Mouse (Mus musculus) embryonic stem cell, embryonic (primary cell): ENCODE results near the gene Lrrn4.

Experiments used
- CTCF ChIA-PET, 4 experiments: fragments of 300-600 bp in 2 of 4; fragments of 350-600 bp in 2 of 4; sonication (Branson Sonifier 250); formaldehyde crosslinking; loops; one replicate each; lab custom pipeline; 2022; ENCODE audit warnings: inconsistent platforms in 2 of 4; lab: Charles Lee
- POLR2A ChIA-PET, 4 experiments: fragments of 300-600 bp in 2 of 4; fragments of 350-600 bp in 2 of 4; sonication (Branson Sonifier 250); formaldehyde crosslinking; loops; one replicate each; lab custom pipeline; 2022; ENCODE audit warnings: antibody characterized with exemption in 4 of 4, inconsistent platforms in 1 of 4; lab: Charles Lee

Lrrn4 gene

DNA sequence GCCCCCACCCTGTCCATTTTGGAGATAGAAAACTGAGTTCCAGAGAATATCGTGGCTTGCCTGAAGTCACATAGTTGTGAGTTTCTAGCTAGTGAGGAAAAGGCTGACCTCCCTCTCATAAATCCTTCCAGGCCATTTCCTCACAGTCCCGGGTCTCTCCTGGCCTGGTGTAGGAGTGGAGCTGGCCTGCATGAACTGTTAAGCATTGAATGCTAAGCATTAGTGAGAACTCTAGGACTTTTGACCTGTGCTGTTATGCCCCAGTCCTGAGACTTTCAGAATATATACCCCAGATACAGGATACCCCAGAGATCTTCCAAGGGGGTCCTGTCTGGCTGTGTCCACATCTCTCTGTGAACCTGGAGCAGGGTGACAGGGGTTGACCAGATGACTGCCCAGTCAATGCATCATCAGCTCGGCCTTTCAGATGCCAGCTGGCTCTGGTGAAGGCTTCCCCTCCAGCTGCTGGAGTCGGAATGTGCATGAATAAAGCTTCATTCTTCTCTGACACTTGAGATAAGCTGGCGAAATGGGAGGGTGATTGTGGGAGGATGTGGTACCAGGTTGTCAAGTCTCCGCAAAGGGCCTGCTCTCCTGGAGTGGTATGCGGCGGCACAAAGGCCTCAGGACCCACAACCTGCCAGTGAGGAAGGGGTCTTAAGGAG lies 3.7 kb upstream of the Lrrn4 start:
- POLR2A ChIA-PET: no interaction called here

DNA sequence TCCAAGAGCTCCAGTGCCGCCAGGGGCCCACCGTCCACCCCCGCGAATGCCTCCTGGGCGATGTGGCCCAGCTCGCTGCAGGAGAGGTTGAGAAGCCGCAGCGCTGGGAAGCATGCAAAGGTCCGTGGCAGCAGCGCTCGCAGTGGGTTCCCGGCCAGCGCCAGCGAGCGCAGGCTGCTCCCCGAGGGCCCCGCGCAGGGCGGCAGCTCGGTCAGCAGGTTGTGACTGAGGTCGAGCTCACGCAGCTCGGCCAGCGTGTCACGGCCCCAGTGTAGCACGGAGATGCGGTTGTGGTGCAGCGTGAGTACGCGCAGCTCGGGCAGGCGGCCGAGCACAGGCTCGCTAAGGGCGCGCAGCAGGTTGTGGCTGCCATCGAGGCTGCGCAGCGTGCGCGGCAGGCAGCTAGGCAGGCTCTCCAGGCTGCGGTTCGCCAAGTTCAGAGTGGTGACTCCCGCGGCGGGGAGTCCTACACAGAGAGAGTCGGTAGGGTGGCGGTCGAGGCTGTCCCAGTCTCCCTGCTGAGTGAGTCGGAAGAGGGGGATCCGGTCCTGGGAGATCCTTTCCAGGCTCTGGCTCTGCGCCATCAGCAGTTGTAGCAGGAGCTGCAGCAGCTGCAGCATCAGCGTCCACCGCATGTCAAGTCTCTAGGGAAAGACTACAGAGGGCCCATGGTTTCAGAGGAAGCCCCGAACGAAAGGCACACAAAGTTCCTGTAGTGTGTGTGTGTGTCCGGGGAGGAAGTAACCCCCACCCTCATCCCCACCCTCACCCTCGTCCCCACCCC lies 1.2 kb downstream of the Lrrn4 start:
- ChIA-PET POLR2A (interaction anchor here in 3 of 4 experiments (0.5 to 1.8 kb wide), 17 partner anchors 8 to 598 kb away, joined by 3 to 5 read pairs (median 3); partner anchors contain the start of gene Crls1 (in 2 of the 3)), CTCF (interaction anchor here in 3 of 4 experiments (0.6 to 2.8 kb wide), 6 partner anchors 24 to 1337 kb away, joined by 3 to 21 read pairs (median 6); partner anchors contain the start of gene Crls1 (in 2 of the 3))

More for the DNA sequence above, 3.7 kb upstream of the Lrrn4 start:
- CTCF ChIA-PET: interaction anchor here in 2 of 4 experiments (0.5 to 2.2 kb wide), 2 partner anchors 22 to 144 kb away, joined by 3 to 8 read pairs; no protein-coding TSS in a partner anchor

DNA sequence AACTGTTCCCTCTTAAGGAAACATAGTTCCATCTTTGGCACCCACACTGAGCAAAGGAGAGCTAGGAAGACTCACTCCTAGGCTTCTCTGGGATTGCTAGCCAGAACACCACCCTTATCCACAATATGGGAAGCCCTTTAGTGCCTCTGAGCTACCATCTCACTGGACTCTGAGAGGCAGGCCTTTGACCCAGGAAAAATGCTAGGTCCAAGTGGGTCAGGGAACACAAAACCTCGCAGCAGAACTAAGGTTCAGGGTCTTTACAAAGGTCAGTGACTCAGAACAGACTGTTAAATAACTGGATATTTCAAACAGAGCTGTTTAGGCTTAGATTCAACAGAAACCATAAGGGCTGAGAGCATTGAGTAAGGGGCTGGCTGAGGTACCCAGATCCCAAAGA lies 3.7 kb downstream of the Lrrn4 start:
- POLR2A ChIA-PET: interaction anchor here in 1 of 4 experiments (0.8 kb wide), 1 partner anchor 10 kb away, joined by 3 read pairs; no protein-coding TSS in a partner anchor
- CTCF ChIA-PET: interaction anchor here in 1 of 4 experiments (0.7 kb wide), 1 partner anchor 17 kb away, joined by 3 read pairs; no protein-coding TSS in a partner anchor

DNA sequence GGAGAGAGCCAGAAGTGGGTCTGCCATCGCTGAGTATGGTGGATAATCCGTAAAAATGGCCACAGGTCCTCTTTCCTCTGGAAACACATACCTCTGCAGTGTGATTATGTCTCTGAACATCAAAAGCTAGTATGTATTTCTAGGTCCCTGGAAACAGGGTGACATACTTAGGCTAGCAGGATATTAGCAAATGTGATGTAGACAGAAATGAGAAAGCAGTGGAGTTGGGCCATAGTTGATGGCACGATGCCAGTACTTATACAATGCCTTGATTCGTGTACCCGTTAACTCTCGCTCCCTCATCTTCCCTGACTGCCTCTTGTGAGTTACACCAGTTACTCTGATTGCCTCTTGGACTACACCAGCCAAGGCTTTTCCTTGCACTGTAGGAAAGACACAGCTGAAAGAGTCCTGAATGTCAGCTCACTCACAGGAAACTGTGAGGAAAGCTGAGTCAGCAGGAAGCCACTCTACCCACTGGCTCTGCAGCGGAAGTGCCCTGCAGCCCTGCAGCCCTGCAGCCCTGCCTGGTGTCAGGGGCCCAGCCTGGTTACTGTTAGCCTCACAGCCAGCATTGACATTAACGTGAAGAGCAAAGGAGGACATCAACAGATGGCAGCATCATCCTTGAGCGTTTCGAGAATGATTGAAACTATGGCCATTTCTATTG lies 6.9 kb downstream of the Lrrn4 start:
- CTCF ChIA-PET: interaction anchor here in 2 of 4 experiments (1.0 to 1.3 kb wide), 2 partner anchors 30 kb away, joined by 3 read pairs; no protein-coding TSS in a partner anchor
- POLR2A ChIA-PET: interaction anchor here in 1 of 4 experiments (0.8 kb wide), 1 partner anchor 23 kb away, joined by 3 read pairs; no protein-coding TSS in a partner anchor

DNA sequence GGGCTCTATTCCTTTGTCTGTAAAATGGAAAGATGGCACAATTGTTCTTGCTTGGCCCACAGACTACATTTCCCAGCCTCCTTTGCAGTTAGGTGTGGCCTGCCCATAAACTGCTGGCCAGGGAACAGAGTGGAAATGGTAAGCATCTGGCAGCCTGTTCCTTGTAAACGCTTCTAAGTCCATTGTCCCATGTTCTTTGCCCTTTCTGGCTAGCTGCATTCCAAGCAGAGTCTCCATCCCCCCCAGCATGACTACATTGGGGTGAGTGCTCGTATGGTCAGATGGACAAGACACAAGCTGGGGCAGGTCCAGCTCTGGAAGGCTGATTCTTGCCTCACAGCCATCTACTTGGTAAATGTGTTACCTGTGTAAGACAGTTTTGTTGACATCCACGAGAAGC lies 9.0 kb downstream of the Lrrn4 start:
- POLR2A ChIA-PET: interaction anchor here in 2 of 4 experiments (0.6 to 2.0 kb wide), 8 partner anchors 8 to 585 kb away, joined by 3 to 6 read pairs (median 4); partner anchors contain the start of genes Crls1 (in 2 of the 2) and Lrrn4 (in 2 of the 2)
- CTCF ChIA-PET: interaction anchor here in 1 of 4 experiments (1.4 kb wide), 1 partner anchor 25 kb away, joined by 6 read pairs; the partner anchor contains the start of gene Crls1

DNA sequence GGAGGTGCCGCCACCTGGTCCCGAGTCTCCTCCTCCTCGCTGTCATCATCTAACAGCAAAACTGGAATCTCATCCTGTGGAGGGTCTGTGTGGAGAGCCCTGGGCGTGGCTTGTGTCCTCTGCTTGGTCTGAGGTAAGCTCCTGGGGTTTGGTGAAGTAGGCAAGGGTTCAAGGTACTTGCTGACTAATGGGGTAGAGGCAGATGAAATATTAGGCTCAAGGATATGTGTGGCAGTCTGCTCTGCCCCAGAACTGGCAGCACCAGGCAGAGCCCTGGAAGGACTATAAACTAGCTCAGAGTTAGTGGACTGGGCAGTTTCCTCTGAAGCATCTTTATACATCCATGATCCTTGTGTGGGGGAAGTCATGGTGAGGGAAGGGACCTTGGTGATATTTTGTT lies 10.4 kb downstream of the Lrrn4 start:
- CTCF ChIA-PET: no interaction called here
- POLR2A ChIA-PET: interaction anchor here in 1 of 4 experiments (0.7 to 2.0 kb wide), 3 partner anchors 11 to 42 kb away, joined by 3 to 6 read pairs (median 6); partner anchors contain the start of genes Crls1 and Lrrn4

DNA sequence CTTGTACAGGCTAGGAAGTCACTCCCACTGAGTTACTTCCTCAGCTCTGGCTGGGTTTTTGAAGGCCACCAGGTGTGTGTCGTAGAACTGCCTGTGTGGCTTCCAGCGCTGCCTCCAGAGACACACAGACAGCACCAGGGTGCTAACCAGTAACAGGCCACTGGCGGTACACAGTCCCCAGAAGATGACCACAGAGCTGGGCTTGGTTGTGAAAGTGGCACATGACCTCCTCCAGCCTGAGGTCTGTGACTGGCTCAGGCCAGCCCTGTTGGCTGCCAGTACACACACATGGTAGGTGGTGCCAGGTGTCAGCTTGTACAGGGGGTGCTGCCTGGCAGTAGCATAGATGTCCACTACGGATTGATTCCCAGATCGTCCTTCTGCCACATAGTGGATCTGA lies 11.0 kb downstream of the Lrrn4 start:
- ChIA-PET POLR2A (interaction anchor here in 2 of 4 experiments (1.3 to 1.6 kb wide), 3 partner anchors 11 to 23 kb away, joined by 4 to 6 read pairs (median 4); partner anchors contain the start of genes Crls1 (in 1 of the 2) and Lrrn4 (in 1 of the 2)), CTCF (no interaction called here)

DNA sequence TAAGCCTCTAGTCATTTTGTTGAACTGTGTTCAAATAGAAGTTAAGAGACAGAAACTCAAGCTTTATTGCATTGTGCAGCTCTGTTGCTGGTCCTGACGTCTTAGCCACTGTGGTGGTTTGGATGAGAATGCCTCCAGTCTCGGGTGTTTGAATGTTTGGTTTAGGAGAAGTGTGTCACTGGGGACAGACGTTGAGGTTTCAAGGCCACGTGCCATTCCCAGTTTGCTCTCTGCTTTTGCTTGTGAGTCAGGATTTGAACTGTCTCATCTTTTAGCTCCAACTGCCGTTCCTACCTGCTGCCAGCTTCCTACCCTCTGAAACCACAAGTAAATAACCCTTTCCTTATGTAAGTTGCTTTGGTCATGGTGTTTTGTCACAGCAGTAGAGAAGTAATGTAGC lies 13.2 kb downstream of the Lrrn4 start:
- CTCF ChIA-PET: interaction anchor here in 1 of 4 experiments (1.2 kb wide), 1 partner anchor 21 kb away, joined by 6 read pairs; the partner anchor contains the start of gene Crls1
- POLR2A ChIA-PET: interaction anchor here in 2 of 4 experiments (0.5 to 1.7 kb wide), 7 partner anchors 11 to 560 kb away, joined by 3 to 7 read pairs (median 3); no protein-coding TSS in a partner anchor

DNA sequence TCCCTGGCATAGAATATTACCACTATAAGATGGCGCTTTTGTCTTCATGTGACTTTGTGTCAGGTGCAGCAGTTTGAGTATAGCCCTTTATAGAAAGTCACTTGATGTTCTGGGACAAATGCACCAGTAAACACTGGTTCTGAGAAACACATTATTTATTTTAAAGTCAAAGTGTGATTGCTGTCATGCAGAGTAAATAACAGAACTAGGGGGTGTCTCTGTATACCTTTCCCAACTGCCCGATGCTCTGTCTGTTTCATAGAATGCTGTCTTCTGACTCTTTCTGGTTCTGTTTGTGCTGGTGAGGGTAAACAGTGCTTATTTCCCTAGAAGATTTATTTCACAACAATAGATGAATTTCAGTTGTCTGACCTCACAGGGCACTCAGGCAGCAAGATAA lies 17.4 kb downstream of the Lrrn4 start:
- POLR2A ChIA-PET: interaction anchor here in 1 of 4 experiments (1.2 to 1.5 kb wide), 2 partner anchors 10 to 15 kb away, joined by 3 to 7 read pairs; no protein-coding TSS in a partner anchor

DNA sequence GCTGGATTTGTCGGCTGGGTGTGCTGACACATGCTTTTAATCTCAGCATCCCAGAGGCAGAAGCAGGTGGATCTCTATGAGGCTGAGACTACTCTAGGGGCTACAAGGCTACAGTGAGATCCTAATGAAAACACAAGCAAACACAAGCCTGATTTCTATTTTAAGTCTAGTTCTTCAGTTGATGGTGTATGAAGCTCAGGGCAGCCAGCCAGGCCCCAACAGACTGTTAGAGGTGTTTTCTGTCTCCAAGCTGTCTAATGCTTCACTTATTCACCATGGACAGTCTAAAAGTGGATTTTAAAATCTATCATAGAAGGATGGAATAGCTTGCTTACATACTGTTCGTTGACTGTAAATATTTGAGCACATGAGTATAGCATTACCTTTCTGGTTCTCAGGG lies 19.2 kb downstream of the Lrrn4 start:
- CTCF ChIA-PET: no interaction called here
- POLR2A ChIA-PET: interaction anchor here in 1 of 4 experiments (0.7 to 2.0 kb wide), 3 partner anchors 10 to 82 kb away, joined by 3 to 5 read pairs (median 4); no protein-coding TSS in a partner anchor

More for the DNA sequence above, 17.4 kb downstream of the Lrrn4 start:
- CTCF ChIA-PET: no interaction called here

DNA sequence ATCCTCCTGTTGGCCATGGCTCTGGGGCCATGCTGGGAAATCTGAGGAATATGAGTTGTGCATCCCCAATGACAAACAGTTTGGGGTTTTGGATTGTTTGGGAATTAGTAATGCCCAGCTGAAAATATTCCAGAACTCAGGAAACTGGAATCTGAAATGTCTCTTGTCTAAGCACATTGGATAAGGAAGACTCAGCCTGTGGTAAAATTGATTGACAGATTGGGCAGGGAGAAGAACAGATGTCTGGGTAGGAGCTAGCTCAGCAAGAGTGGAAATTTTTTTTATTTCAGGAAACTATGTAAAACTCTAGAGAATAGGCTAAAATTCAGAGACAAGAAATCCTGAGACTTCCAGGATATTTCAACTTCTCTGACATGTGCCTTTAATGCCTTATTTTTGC lies 20.3 kb downstream of the Lrrn4 start:
- ChIA-PET CTCF (no interaction called here), POLR2A (interaction anchor here in 2 of 4 experiments (1.4 to 2.0 kb wide), 3 partner anchors 11 to 13 kb away, joined by 3 to 5 read pairs (median 4); no protein-coding TSS in a partner anchor)

DNA sequence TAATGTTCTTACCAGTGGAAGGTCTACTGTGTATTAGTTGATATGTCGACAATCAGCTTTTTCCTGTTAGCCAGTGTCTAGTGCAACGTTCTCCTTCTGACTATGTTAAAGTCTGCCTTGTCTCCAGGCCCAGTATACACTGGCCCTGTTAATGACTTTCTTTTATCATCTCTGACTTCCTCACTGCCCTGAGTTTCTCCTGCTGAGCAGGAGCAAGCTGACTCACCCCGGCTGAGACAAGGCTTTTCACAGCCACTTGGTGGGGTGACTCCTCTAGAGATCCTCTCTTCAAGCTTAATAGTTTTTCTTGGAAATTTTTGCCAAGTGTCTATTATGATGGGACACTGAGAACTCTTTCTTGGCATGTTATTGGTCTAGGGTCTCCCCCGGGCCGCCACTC lies 24.4 kb downstream of the Lrrn4 start:
- ChIA-PET CTCF (interaction anchor here (0.6 to 2.0 kb wide), 6 partner anchors 9 to 351 kb away, joined by 3 to 13 read pairs (median 3); partner anchors contain the start of gene Crls1 (in 3 of the 4)), POLR2A (interaction anchor here in 3 of 4 experiments (0.6 to 2.6 kb wide), 12 partner anchors 8 to 279 kb away, joined by 3 to 13 read pairs (median 4); partner anchors contain the start of genes Crls1 (in 3 of the 3) and Lrrn4 (in 1 of the 3))

DNA sequence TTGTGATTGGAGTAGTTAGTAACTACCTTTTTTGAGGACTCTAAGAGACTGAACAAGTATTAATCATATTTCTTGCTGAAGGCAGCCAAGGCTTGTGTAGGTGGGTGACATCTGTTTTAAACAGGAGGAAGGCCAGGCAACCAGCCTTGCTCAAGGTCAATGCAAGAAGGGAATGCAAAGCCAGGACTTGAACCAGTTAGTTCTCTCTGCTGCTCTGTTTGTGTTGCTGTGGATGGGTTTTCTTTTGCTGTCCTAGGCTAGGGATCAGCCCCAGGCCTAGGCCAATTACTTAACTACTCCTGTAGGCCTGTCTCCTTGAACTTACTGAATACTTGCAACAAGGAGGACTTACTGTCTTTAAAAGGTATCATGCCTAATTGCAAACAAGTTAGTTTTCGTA lies 27.6 kb downstream of the Lrrn4 start:
- ChIA-PET CTCF (interaction anchor here in 1 of 4 experiments (0.5 kb wide), 1 partner anchor 36 kb away, joined by 3 read pairs; no protein-coding TSS in a partner anchor), POLR2A (interaction anchor here in 2 of 4 experiments (0.6 to 1.4 kb wide), 2 partner anchors 11 to 150 kb away, joined by 3 to 7 read pairs; no protein-coding TSS in a partner anchor)

DNA sequence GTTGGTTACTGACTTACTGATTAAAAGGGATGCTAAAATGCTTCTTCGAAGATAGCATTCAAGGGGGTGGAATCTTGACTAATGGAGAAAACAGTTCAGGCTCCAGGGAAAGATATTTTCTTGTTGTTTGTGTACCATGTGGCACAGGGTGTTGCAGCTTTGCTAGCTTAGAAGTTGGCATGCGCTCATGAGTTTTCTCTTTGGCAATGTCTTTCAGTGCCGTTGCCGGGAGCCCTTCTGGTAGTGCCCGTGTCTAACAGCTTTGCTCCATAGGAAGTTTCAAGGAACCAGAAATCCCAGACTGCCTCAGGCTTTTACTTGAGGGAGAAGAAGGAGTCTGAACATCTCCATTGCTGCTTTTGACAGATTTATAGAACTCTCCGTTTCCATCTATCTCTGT lies 31.6 kb downstream of the Lrrn4 start:
- ChIA-PET CTCF (interaction anchor here in 2 of 4 experiments (3.4 to 4.3 kb wide), 2 partner anchors 54 kb away, joined by 28 to 44 read pairs; no protein-coding TSS in a partner anchor), POLR2A (interaction anchor here (0.6 to 1.4 kb wide), 6 partner anchors 14 to 1422 kb away, joined by 3 to 7 read pairs (median 3); no protein-coding TSS in a partner anchor)

DNA sequence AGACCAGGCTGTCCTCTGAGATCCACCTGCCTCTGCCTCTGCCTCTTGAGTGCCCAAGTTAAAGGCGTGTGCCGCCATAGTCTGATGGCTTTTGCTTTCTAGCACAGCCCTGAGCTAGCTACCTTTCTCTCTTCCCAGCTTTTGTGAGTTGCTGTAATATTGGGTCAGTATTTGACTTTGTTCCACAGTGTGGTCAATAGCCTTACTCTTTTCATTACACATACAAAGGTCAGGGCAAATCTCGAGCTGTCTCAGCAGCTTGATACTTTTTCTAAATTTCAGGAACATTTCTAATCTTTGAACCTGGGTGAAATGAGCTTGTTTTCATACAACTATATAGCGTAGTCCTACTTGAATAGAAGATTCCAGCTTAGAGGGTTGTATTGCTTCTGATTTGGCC lies 32.3 kb downstream of the Lrrn4 start:
- ChIA-PET POLR2A (interaction anchor here (0.6 to 3.2 kb wide), 20 partner anchors 8 to 797 kb away, joined by 3 to 23 read pairs (median 4); partner anchors contain the start of genes Mcm8 (in 1 of the 4) and Trmt6 (in 1 of the 4)), CTCF (interaction anchor here in 2 of 4 experiments (2.4 to 4.3 kb wide), 4 partner anchors 8 to 55 kb away, joined by 10 to 44 read pairs (median 20); no protein-coding TSS in a partner anchor)

DNA sequence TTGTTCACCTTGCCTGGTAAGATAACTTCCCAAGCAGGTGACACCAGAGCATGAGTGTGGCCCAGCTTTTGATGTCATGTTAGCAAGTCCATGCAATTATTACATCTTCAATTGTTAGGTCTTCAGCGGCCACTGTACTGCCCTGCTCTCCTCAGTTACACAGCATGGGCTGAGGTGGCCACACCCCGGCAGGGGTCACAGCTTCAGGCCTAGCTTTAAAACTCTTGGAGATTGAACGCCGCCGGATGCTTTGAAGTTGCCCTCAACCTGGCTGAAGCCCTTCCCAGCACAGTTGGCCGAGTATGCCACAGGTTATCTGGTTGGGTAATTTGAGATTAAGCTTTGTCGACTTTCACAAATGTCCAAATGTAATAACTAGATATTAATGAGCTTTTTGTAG lies 33.1 kb downstream of the Lrrn4 start:
- CTCF ChIA-PET: interaction anchor here in 3 of 4 experiments (1.5 to 4.3 kb wide), 7 partner anchors 8 to 58 kb away, joined by 6 to 44 read pairs (median 13); no protein-coding TSS in a partner anchor
- POLR2A ChIA-PET: interaction anchor here in 3 of 4 experiments (0.8 to 3.2 kb wide), 31 partner anchors 8 to 744 kb away, joined by 3 to 23 read pairs (median 4); partner anchors contain the start of genes Lrrn4 (in 2 of the 3), Mcm8 (in 2 of the 3), Trmt6 (in 2 of the 3) and Pcna (in 1 of the 3)
